Mouse (Mus musculus): Measurements from ENCODE around the gene Ntrk2.

Gene Ntrk2

GRCm38 (mm10) chr13:58843826-58844225 lies 37.5 kb downstream of the Ntrk2 start:
- no peak for DNase-seq (ENCODE audit: low spot score)

- DNase-seq (ENCODE audit: low spot score): no peak
Measured at GRCm38 (mm10) chr13:58848578-58848977, 42.2 kb downstream of the Ntrk2 start.

- DNase-seq (ENCODE audit: low spot score): no peak
Measured at GRCm38 (mm10) chr13:58853685-58854084, 47.3 kb downstream of the Ntrk2 start.

- no peak for DNase-seq (ENCODE audit: low spot score)
Measured at GRCm38 (mm10) chr13:58866239-58866638, 59.9 kb downstream of the Ntrk2 start.

GRCm38 (mm10) chr13:58866776-58867435 lies 60.5 kb downstream of the Ntrk2 start:
- no peak for DNase-seq (ENCODE audit: low spot score)

- DNase-seq (ENCODE audit: low spot score): no peak
Measured at GRCm38 (mm10) chr13:58882468-58882867, 76.1 kb downstream of the Ntrk2 start.

GRCm38 (mm10) chr13:58882916-58883315 lies 76.5 kb downstream of the Ntrk2 start:
- DNase-seq (ENCODE audit: low spot score): no peak

- no peak for DNase-seq (ENCODE audit: low spot score)
Measured at GRCm38 (mm10) chr13:58886108-58886507, 79.7 kb downstream of the Ntrk2 start.

- DNase-seq (ENCODE audit: low spot score): no peak
Measured at GRCm38 (mm10) chr13:58896254-58896910, 90.0 kb downstream of the Ntrk2 start.

GRCm38 (mm10) chr13:58899337-58899736 lies 93.0 kb downstream of the Ntrk2 start:
- no peak for DNase-seq (ENCODE audit: low spot score)

GRCm38 (mm10) chr13:58902313-58902712 lies 95.9 kb downstream of the Ntrk2 start:
- no peak for DNase-seq (ENCODE audit: low spot score)

- DNase-seq (ENCODE audit: low spot score): no peak
Measured at GRCm38 (mm10) chr13:58904742-58905735, 98.7 kb downstream of the Ntrk2 start.

- DNase-seq (ENCODE audit: low spot score): no peak
Measured at GRCm38 (mm10) chr13:58911936-58912335, 105.6 kb downstream of the Ntrk2 start.

- no peak for DNase-seq (ENCODE audit: low spot score)
Measured at GRCm38 (mm10) chr13:58912559-58912958, 106.2 kb downstream of the Ntrk2 start.

- DNase-seq (ENCODE audit: low spot score): no peak
Measured at GRCm38 (mm10) chr13:58914061-58914814, 107.9 kb downstream of the Ntrk2 start.

GRCm38 (mm10) chr13:58916348-58916747 lies 110.0 kb downstream of the Ntrk2 start:
- DNase-seq (ENCODE audit: low spot score): no peak

- no peak for DNase-seq (ENCODE audit: low spot score)
Measured at GRCm38 (mm10) chr13:58920241-58920640, 113.9 kb downstream of the Ntrk2 start.

GRCm38 (mm10) chr13:58921255-58921654 lies 114.9 kb downstream of the Ntrk2 start:
- DNase-seq (ENCODE audit: low spot score): no peak

- no peak for DNase-seq (ENCODE audit: low spot score)
Measured at GRCm38 (mm10) chr13:58921705-58922104, 115.3 kb downstream of the Ntrk2 start.

- no peak for DNase-seq (ENCODE audit: low spot score)
Measured at GRCm38 (mm10) chr13:58922174-58922573, 115.8 kb downstream of the Ntrk2 start.

GRCm38 (mm10) chr13:58923496-58923895 lies 117.1 kb downstream of the Ntrk2 start:
- DNase-seq (ENCODE audit: low spot score): no peak

GRCm38 (mm10) chr13:58924486-58924885 lies 118.1 kb downstream of the Ntrk2 start:
- no peak for DNase-seq (ENCODE audit: low spot score)
